Mouse (Mus musculus): Measurements from ENCODE around the gene Sgf29. TPM values are rescaled to one million over a fixed set of nuclear protein-coding genes. Genes with fewer than 3 reads are reported as not detected.
"Not testable (repeated sequence)": the region's sequence is repeated elsewhere in the genome, so short reads cannot be mapped to it uniquely, and the experiment has no call there.

The Sgf29 gene
- total RNA-seq, 2 experiments from 2014 or later = 31.1 to 35.4 TPM

- intact Hi-C loops (cut with DNase I) = no loop called here
- no peak for DNase-seq (ENCODE audit: low spot score in 2 of 2)
These were observed 13.7 kb upstream of the Sgf29 start for GRCm38 (mm10) chr7:126635375-126635774.

- peak; percentile 46 to 59 for DNase-seq (ENCODE audit: low spot score in 2 of 2)
- intact Hi-C loops (cut with DNase I) = loop anchor here (2.0 kb wide), 1 partner anchor 48 kb away; no protein-coding TSS in a partner anchor
These were observed 12.2 kb upstream of the Sgf29 start for GRCm38 (mm10) chr7:126636733-126637520.

GRCm38 (mm10) chr7:126642545-126643243, 6.4 kb upstream of the Sgf29 start:
- no peak for DNase-seq (ENCODE audit: low spot score in 2 of 2)
- intact Hi-C loops (cut with DNase I) = no loop called here

- DNase-seq (ENCODE audit: low spot score in 2 of 2) = peak; percentile 20 to 41
- intact Hi-C loops (cut with DNase I) = not testable (repeated sequence)
These were observed 5.9 kb upstream of the Sgf29 start for GRCm38 (mm10) chr7:126643244-126643617.

GRCm38 (mm10) chr7:126644345-126644744, 4.8 kb upstream of the Sgf29 start:
- no peak for DNase-seq (ENCODE audit: low spot score in 2 of 2)
- intact Hi-C loops (cut with DNase I) = loop anchor here (2.0 kb wide), 1 partner anchor 48 kb away; no protein-coding TSS in a partner anchor

- intact Hi-C loops (cut with DNase I) = loop anchor here (2.0 to 5.0 kb wide), 2 partner anchors 48 to 112 kb away; partner anchors contain the start of gene Mapk3
These were observed 4.2 kb upstream of the Sgf29 start for GRCm38 (mm10) chr7:126644914-126645313.

GRCm38 (mm10) chr7:126645708-126646107, 3.4 kb upstream of the Sgf29 start:
- intact Hi-C loops (cut with DNase I) = loop anchor here (2.0 to 5.0 kb wide), 2 partner anchors 47 to 112 kb away; partner anchors contain the start of gene Mapk3
- DNase-seq (ENCODE audit: low spot score in 2 of 2) = no peak

More at GRCm38 (mm10) chr7:126644914-126645313, 4.2 kb upstream of the Sgf29 start:
- no peak for DNase-seq (ENCODE audit: low spot score in 2 of 2)

GRCm38 (mm10) chr7:126648486-126648885, 623 bp upstream of the Sgf29 start:
- intact Hi-C loops (cut with DNase I) = loop anchor here (5.0 kb wide), 1 partner anchor 109 kb away; the partner anchor contains the start of gene Mapk3
- DNase-seq (ENCODE audit: low spot score in 2 of 2) = no peak

- intact Hi-C loops (cut with DNase I) = no loop called here
- DNase-seq (ENCODE audit: low spot score in 2 of 2) = no peak
These were observed 1.7 kb downstream of the Sgf29 start for GRCm38 (mm10) chr7:126650852-126651251.

- intact Hi-C loops (cut with DNase I) = no loop called here
- no peak for DNase-seq (ENCODE audit: low spot score in 2 of 2)
These were observed 4.9 kb downstream of the Sgf29 start for GRCm38 (mm10) chr7:126653991-126654390.

GRCm38 (mm10) chr7:126655695-126656094, 6.6 kb downstream of the Sgf29 start:
- intact Hi-C loops (cut with DNase I) = no loop called here
- DNase-seq (ENCODE audit: low spot score in 2 of 2) = no peak

- intact Hi-C loops (cut with DNase I) = no loop called here
- DNase-seq (ENCODE audit: low spot score in 2 of 2) = no peak
These were observed 8.4 kb downstream of the Sgf29 start for GRCm38 (mm10) chr7:126657522-126657921.

- no peak for DNase-seq (ENCODE audit: low spot score in 2 of 2)
- intact Hi-C loops (cut with DNase I) = no loop called here
These were observed 10.7 kb downstream of the Sgf29 start for GRCm38 (mm10) chr7:126659771-126660170.

- intact Hi-C loops (cut with DNase I) = no loop called here
- DNase-seq (ENCODE audit: low spot score in 2 of 2) = no peak
These were observed 14.5 kb downstream of the Sgf29 start for GRCm38 (mm10) chr7:126663646-126664045.

- DNase-seq (ENCODE audit: low spot score in 2 of 2) = no peak
- intact Hi-C loops (cut with DNase I) = no loop called here
These were observed 16.2 kb downstream of the Sgf29 start for GRCm38 (mm10) chr7:126665269-126665668.

- intact Hi-C loops (cut with DNase I) = no loop called here
- no peak for DNase-seq (ENCODE audit: low spot score in 2 of 2)
These were observed 18.5 kb downstream of the Sgf29 start for GRCm38 (mm10) chr7:126667495-126668090.

- DNase-seq (ENCODE audit: low spot score in 2 of 2) = no peak
- intact Hi-C loops (cut with DNase I) = no loop called here
These were observed 19.3 kb downstream of the Sgf29 start for GRCm38 (mm10) chr7:126668452-126668851.

- intact Hi-C loops (cut with DNase I) = no loop called here
- DNase-seq (ENCODE audit: low spot score in 2 of 2) = no peak
These were observed 21.0 kb downstream of the Sgf29 start for GRCm38 (mm10) chr7:126670152-126670551.

GRCm38 (mm10) chr7:126672111-126672510, 23.0 kb downstream of the Sgf29 start:
- no peak for DNase-seq (ENCODE audit: low spot score in 2 of 2)
- intact Hi-C loops (cut with DNase I) = no loop called here

- DNase-seq (ENCODE audit: low spot score in 2 of 2) = no peak
- intact Hi-C loops (cut with DNase I) = no loop called here
These were observed 26.0 kb downstream of the Sgf29 start for GRCm38 (mm10) chr7:126675104-126675503.

Measured in left cerebral cortex, postnatal 25 days (tissue).